Mouse (Mus musculus): Measurements from ENCODE around the gene Stim2.

GRCm38 (mm10) chr5:54070549-54070948, 72.2 kb downstream of the Stim2 start:
- TF ChIP-seq CTCF (IDR thresholded peaks at IDR 0.05; ENCODE audit: low read depth) = no peak
- TF ChIP-seq EP300 (IDR thresholded peaks at IDR 0.05; ENCODE audit: low read depth) = no peak
